Mouse (Mus musculus): ENCODE results near the gene Tnfsf4. TPM values are rescaled to one million over a fixed set of nuclear protein-coding genes. Genes with fewer than 3 reads are reported as not detected.

The Tnfsf4 gene
- polyA plus RNA-seq (2014; fragmentation: Illumina TruSeq; extraction: RNeasy Lipid Tissue Mini Kit (QIAGEN cat#74804); ENCODE audit: low read depth, low replicate concordance): not detected

GRCm38 (mm10) chr1:161394931-161395459, at the start of gene Tnfsf4:
TSS of gene Tnfsf4 (plus strand) at chr1:161395409.

Other genes starting within 250 kb of the Tnfsf4 start
- gene Tex50, start 236.1 kb upstream of the Tnfsf4 start, polyA plus RNA-seq (2014; fragmentation: Illumina TruSeq; extraction: RNeasy Lipid Tissue Mini Kit (QIAGEN cat#74804); ENCODE audit: low read depth, low replicate concordance): 3.6 TPM
- gene Prdx6, start 144.2 kb upstream of the Tnfsf4 start, polyA plus RNA-seq (2014; fragmentation: Illumina TruSeq; extraction: RNeasy Lipid Tissue Mini Kit (QIAGEN cat#74804); ENCODE audit: low read depth, low replicate concordance): 709 TPM
- gene Tnfsf18, start 99.2 kb downstream of the Tnfsf4 start, polyA plus RNA-seq (2014; fragmentation: Illumina TruSeq; extraction: RNeasy Lipid Tissue Mini Kit (QIAGEN cat#74804); ENCODE audit: low read depth, low replicate concordance): not detected

Measured in adipose tissue, adult 10 weeks (tissue).